Mouse (Mus musculus): ENCODE measurements around the gene Scin.

- no peak for TF ChIP-seq GATA1 (IDR thresholded peaks at IDR 0.05; ENCODE audit: low read length)
- TF ChIP-seq TAL1 (IDR thresholded peaks at IDR 0.05; ENCODE audit: low read length) = no peak
Measured at GRCm38 (mm10) chr12:40114020-40114419, 20.0 kb downstream of the Scin start.

All from erythroblast, embryonic 14.5 days (primary cell).